10 mouse cellular contexts compared by ENCODE assay signal in the genomic region with DNA sequence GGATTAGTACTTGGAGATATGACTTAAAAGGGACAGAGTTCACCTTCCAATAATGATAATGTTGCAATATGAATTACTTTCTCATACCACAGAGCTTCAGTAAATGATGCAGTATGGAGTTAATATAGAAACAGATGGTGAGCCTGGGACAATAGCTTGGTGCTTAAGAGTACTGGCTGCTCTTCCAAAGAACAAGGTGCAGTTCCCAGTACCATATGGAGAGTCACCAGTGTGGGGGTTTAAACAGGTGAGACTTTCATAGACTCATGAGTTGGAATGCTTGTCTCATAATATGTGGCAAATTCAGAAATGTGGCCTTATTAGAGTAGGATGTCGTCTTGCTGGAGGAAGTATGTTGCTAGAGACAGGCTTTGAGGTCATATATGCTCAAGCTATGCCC.
"Had no signal": no experiment of that assay in that cellular context is flagged by ENCODE, and none has a peak within 500 bp of the region (broad histone marks: within the 10 kb centered on the region; RNA-seq: fewer than 3 reads in every experiment).

No protein-coding gene starts in this region.

- DNase-seq: kidney, adult 8-10 months; kidney, postnatal 25 days; lung, adult 18-20 months; right cerebral cortex, postnatal 14 days; thymus, postnatal 36 days had no signal

- H3K27ac ChIP-seq: left cerebral cortex, adult 2 months; limb, embryonic 15.5 days; liver, embryonic 12.5 days; midbrain, embryonic 13.5 days; stomach, embryonic 15.5 days had no signal

- H3K27me3 ChIP-seq: limb, embryonic 15.5 days; liver, embryonic 12.5 days; midbrain, embryonic 13.5 days; stomach, embryonic 15.5 days had no signal

- H3K4me3 ChIP-seq: left cerebral cortex, adult 2 months; limb, embryonic 15.5 days; liver, embryonic 12.5 days; midbrain, embryonic 13.5 days; stomach, embryonic 15.5 days had no signal

- H3K4me1 ChIP-seq: limb, embryonic 15.5 days; liver, embryonic 12.5 days; midbrain, embryonic 13.5 days; stomach, embryonic 15.5 days had no signal
